Mouse (Mus musculus) cerebellum, adult 2 months (tissue): ENCODE measurements around the gene Osbp2. TPM values are rescaled to one million over a fixed set of nuclear protein-coding genes. Genes with fewer than 3 reads are reported as not detected.
"Not testable (repeated sequence)": the region's sequence is repeated elsewhere in the genome, so short reads cannot be mapped to it uniquely, and the experiment has no call there.

Source experiments
- DNase-seq, 2 experiments: peaks; one replicate each; pipeline ENCODE4 v3.0.0; 2021
- H3K27ac ChIP-seq: fragments of 200-500 bp; 2 replicates; pipeline ENCODE4 v1.5.1; 2012; ENCODE audit warnings: low read length, control low read depth, inconsistent platforms; ENCODE audit not compliant: insufficient read depth
- H3K27me3 ChIP-seq: fragments of 200-500 bp; 2 replicates; pipeline ENCODE4 v1.6.1; 2012; ENCODE audit warnings: inconsistent platforms, mild to moderate bottlenecking, low read length, moderate library complexity; ENCODE audit not compliant: control insufficient read depth, insufficient read depth
- H3K4me1 ChIP-seq: fragments of 200-500 bp; 2 replicates; pipeline ENCODE4 v1.6.1; 2011; ENCODE audit warnings: low read length; ENCODE audit not compliant: control insufficient read depth, insufficient read depth
- H3K4me3 ChIP-seq: fragments of 200-500 bp; replicated peaks from 2 replicates; pipeline ENCODE3; 2011; ENCODE audit warnings: mild to moderate bottlenecking, low read depth, low read length, control low read depth; ENCODE audit not compliant: insufficient read depth
- CTCF ChIP-seq: fragments of 200-500 bp; IDR thresholded peaks from 2 replicates; pipeline ENCODE4 v1.5.1; 2011; ENCODE audit warnings: low read depth, mild to moderate bottlenecking, control low read depth, low read length, moderate library complexity, borderline replicate concordance; ENCODE audit not compliant: insufficient read depth
- POLR2A ChIP-seq: fragments of 200-500 bp; IDR thresholded peaks from 2 replicates; pipeline ENCODE4 v1.6.1; 2011; ENCODE audit warnings: low read length, control low read depth, borderline replicate concordance; ENCODE audit not compliant: insufficient read depth
- WGBS: fragments of 180-500 bp; shearing (Covaris S2); methylation state at CpG from one replicate; pipeline ENCODE4 v1.1.7; 2018; 5-methylcytosine and 5-hydroxymethylcytosine counted together
- polyA plus RNA-seq: library from polyadenylated mRNA; depleted of rRNA; stranded (reverse); fragments of >200 nt; gene quantifications from 2 replicates; pipeline ENCODE4 v1.2.3, GENCODE M21; 2012; rRNA removed

Osbp2 gene
- 71.3 and 81.7 TPM in 2 replicates for polyA plus RNA-seq

- 1% methylated on average over 57 of the region's 58 CpGs for WGBS
- peak; percentile 91 to 92 for DNase-seq
- H3K27ac ChIP-seq: peak within 1 kb of the TSS; percentile 84
Observed at GRCm38 (mm10) chr11:3863454-3864112, at the start of gene Osbp2. TSS of gene Osbp2 (minus strand) at chr11:3863903.

DNA sequence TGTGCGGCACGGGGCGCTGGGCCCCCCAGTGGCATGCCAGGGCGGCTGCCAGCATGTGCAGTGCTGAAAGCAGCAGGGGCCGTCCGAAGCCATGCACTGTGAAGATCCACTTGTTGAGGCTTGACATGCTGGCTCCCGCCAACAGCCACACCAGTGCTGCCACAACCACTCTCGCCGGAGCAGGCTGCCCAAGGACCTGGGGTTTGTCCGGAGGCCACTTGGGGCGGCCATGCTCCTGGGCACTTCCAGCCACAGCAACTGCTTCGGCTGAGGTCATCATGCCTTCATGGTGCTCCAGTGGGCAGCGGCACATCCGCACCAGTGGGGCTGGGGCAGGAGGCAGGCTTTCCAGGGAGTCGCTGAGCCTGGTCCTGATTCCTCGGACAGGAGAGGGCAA lies 49.2 kb upstream of the Osbp2 start:
- peak; percentile 59 to 66 for DNase-seq
- under 1% methylated on average over 16 of the region's 16 CpGs for WGBS
- no peaks in the 10 kb centered on the region for H3K27me3 ChIP-seq
- 0 out of 2 replicates have a peak, but pooled peaks have one; percentile 11 for TF ChIP-seq POLR2A
- TF ChIP-seq CTCF: no peak
- H3K4me1 ChIP-seq: peaks cover 25% of the 10 kb centered on the region
- H3K27ac ChIP-seq: peak overlapping the region; percentile 60
- peak overlapping the region; percentile 78 for H3K4me3 ChIP-seq

More at GRCm38 (mm10) chr11:3863454-3864112, at the start of gene Osbp2:
- peak within 1 kb of the TSS; percentile 89 for H3K4me3 ChIP-seq
- TF ChIP-seq CTCF (peak; percentile 59), POLR2A (peak; percentile 80)
- peaks cover 11% of the 10 kb centered on the region; the same call in 1 of the 2 replicates for H3K4me1 ChIP-seq
- no peaks in the 10 kb centered on the region for H3K27me3 ChIP-seq

GRCm38 (mm10) chr11:3912100-3912874 lies 48.6 kb upstream of the Osbp2 start:
- peak overlapping the region; percentile 78 for H3K4me3 ChIP-seq
- H3K27me3 ChIP-seq: no peaks in the 10 kb centered on the region
- DNase-seq: peak; percentile 60
- 6% methylated on average over 19 of the region's 19 CpGs for WGBS
- H3K27ac ChIP-seq: peak overlapping the region; percentile 60
- TF ChIP-seq CTCF (no peak), POLR2A (no peak)
- H3K4me1 ChIP-seq: peaks cover 31% of the 10 kb centered on the region

GRCm38 (mm10) chr11:3911440-3911839 lies 47.7 kb upstream of the Osbp2 start:
- DNase-seq, H3K27me3 ChIP-seq, H3K27ac ChIP-seq: not testable (repeated sequence)
- 56% methylated on average over 6 of the region's 6 CpGs for WGBS
- Histone ChIP-seq H3K4me3 (peak overlapping the region; percentile 28), H3K4me1 (peaks cover 32% of the 10 kb centered on the region)

GRCm38 (mm10) chr11:3910513-3911310 lies 47.0 kb upstream of the Osbp2 start:
- Histone ChIP-seq H3K27ac (0 out of 2 replicates have a peak overlapping the region, but pooled peaks have one; percentile 8), H3K27me3 (no peaks in the 10 kb centered on the region), H3K4me3 (peak overlapping the region; percentile 28), H3K4me1 (peaks cover 32% of the 10 kb centered on the region)
- WGBS: 3% methylated on average over 5 of the region's 5 CpGs
- peak; percentile 48 to 57 for DNase-seq
- TF ChIP-seq CTCF (no peak), POLR2A (no peak)

GRCm38 (mm10) chr11:3909236-3909635 lies 45.5 kb upstream of the Osbp2 start:
- peaks cover 32% of the 10 kb centered on the region for H3K4me1 ChIP-seq
- no peak overlapping the region for H3K27ac ChIP-seq
- WGBS: 80% methylated on average over 4 of the region's 4 CpGs
- TF ChIP-seq CTCF (no peak), POLR2A (no peak)
- no peak for DNase-seq
- H3K27me3 ChIP-seq: no peaks in the 10 kb centered on the region
- H3K4me3 ChIP-seq: no peak overlapping the region

DNA sequence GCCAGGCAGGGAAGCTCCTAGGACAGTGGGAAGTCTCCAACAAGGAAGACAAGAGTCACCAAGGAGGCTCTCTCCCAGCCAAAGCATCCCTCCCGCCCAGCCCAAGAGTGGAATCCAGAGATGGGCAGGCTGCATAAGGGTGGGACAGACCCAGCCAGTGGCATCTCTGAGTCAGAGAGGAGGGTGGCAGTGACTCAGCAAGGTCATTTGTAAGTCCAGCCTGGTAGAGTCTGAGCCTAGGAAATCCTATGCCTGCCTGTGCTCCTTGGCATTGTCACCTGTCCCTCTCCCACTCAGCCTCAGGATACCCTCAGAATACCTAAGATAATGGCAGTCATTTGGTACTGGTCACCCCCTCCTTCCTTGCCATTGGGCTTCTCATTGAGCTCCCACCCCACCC lies 41.7 kb upstream of the Osbp2 start:
- TF ChIP-seq POLR2A: no peak
- TF ChIP-seq CTCF: no peak
- DNase-seq: no peak
- no peak overlapping the region for H3K4me3 ChIP-seq
- 89% methylated on average over 1 of the region's 1 CpGs for WGBS
- peaks cover 29% of the 10 kb centered on the region for H3K4me1 ChIP-seq
- H3K27ac ChIP-seq: no peak overlapping the region
- H3K27me3 ChIP-seq: no peaks in the 10 kb centered on the region
